Mouse (Mus musculus) kidney, embryonic 15.5 days (tissue): ENCODE data around the gene Vgll4. TPM values are rescaled to one million over a fixed set of nuclear protein-coding genes. Genes with fewer than 3 reads are reported as not detected.

Source experiments
- ATAC-seq: fragments of 200-750 bp; cut with Nextera tagmentation; replicated peaks from 2 replicates; pipeline ENCODE4 v1.8.0; 2017; ENCODE audit warnings: moderate TSS enrichment; ENCODE audit not compliant: low FRiP score
- H3K27ac ChIP-seq: fragments of 300-500 bp; sonication (generic); 2 replicates; pipeline ENCODE4 v1.5.1; 2015; ENCODE audit warnings: mild to moderate bottlenecking, inconsistent platforms
- H3K27me3 ChIP-seq: fragments of 300-500 bp; sonication (generic); 2 replicates; pipeline ENCODE4 v1.6.1; 2015; ENCODE audit warnings: inconsistent platforms
- H3K36me3 ChIP-seq: fragments of 300-500 bp; sonication (generic); 2 replicates; pipeline ENCODE4 v1.6.1; 2015; ENCODE audit warnings: inconsistent platforms
- H3K4me1 ChIP-seq: fragments of 300-500 bp; sonication (generic); 2 replicates; pipeline ENCODE4 v1.6.1; 2015; ENCODE audit warnings: inconsistent platforms
- H3K4me2 ChIP-seq: fragments of 300-500 bp; sonication (generic); 2 replicates; pipeline ENCODE4 v1.6.1; 2015; ENCODE audit warnings: moderate library complexity, mild to moderate bottlenecking, inconsistent platforms
- H3K4me3 ChIP-seq: fragments of 300-500 bp; sonication (generic); replicated peaks from 2 replicates; pipeline ENCODE4 v1.5.1; 2015; ENCODE audit warnings: mild to moderate bottlenecking, inconsistent platforms
- H3K9ac ChIP-seq: fragments of 300-500 bp; sonication (generic); 2 replicates; pipeline ENCODE4 v1.6.1; 2015; ENCODE audit warnings: mild to moderate bottlenecking, inconsistent platforms
- H3K9me3 ChIP-seq: fragments of 300-500 bp; sonication (generic); replicated peaks from 2 replicates; pipeline ENCODE4 v1.6.1; 2016; ENCODE audit warnings: inconsistent platforms
- WGBS: fragments of 180-500 bp; shearing (Covaris S2); methylation state at CpG from one replicate; pipeline ENCODE4 v1.1.7; 2015; ENCODE audit warnings: mixed read lengths; 5-methylcytosine and 5-hydroxymethylcytosine counted together
- polyA plus RNA-seq: library from polyadenylated mRNA; unstranded; fragments of >200 nt; fragmentation: Nextera tagmentation; extraction: Ambion mirVana; gene quantifications from 2 replicates; pipeline ENCODE4 v1.2.1, GENCODE M21; 2015

Gene Vgll4
- polyA plus RNA-seq, 1 experiment from 2014 or later = 110 TPM

DNA sequence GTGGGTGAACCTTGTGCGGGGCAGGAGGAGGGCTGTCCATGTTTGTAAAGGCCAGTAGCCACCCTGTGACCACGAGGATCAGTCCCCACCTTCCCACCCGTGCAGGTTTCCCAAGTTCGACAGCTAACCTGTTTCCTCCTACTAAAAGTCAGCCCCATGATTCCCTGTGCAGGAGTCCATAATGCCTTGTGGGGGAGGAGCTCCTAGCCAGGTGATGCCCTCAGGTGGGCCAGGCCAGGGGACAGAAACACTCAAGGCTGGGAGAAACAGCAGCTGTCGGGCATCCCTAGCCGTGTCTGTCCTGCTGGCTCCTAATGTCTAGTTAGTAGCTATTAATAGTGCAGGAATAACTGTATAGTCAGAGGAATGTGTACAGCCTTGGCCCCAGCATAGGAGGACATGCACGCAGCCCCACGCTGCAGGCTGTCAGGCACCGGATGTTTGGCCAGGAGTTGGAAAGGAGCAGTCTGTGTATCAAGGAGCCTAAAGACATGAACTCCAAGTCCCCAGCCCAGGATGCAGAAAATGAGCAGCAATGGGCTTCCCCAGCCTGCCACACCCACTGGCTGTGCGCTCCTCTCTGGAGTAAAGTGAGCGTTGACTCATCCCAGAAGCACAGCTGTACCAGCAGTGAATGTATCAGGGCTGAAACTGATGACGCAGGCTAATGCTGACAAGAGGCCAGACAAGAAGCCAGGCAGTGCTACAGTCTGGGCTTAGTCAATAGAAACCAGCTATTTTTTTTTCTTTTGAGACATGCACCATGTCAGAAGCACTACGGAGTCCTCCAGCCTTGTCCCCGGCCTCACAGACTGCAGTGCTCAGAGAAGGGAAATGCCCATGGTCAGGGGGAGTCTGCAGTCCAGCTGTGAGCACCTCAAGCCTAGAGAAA, 108.9 kb downstream of the Vgll4 start:
- H3K4me3 ChIP-seq = no peak overlapping the region
- peak overlapping the region; percentile 54 for H3K27ac ChIP-seq
- H3K4me2 ChIP-seq = no peak overlapping the region
- no peaks in the 10 kb centered on the region for H3K9me3 ChIP-seq
- ATAC-seq = no peak
- H3K27me3 ChIP-seq = no peaks in the 10 kb centered on the region
- H3K4me1 ChIP-seq = peaks cover 69% of the 10 kb centered on the region
- H3K36me3 ChIP-seq = peaks cover 56% of the 10 kb centered on the region
- 69% methylated on average over 14 of the region's 14 CpGs for WGBS
- H3K9ac ChIP-seq = no peak overlapping the region

DNA sequence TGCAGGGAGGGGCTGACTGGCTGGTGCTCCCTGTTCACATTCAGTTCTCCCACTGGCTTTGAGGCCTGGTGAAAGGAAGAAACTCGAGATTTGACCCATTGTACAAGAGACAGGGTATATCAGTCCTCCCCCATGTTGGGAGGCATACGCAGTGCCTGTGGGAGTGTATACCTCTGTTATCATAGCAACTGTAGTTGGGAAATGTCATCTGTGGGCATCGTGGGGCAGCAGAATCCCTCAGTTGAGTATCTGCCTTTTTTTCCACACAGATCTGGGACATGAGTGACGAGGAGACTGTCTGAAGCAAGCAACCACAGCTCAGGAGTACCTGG, 111.1 kb downstream of the Vgll4 start:
- H3K36me3 ChIP-seq = peaks cover 46% of the 10 kb centered on the region

DNA sequence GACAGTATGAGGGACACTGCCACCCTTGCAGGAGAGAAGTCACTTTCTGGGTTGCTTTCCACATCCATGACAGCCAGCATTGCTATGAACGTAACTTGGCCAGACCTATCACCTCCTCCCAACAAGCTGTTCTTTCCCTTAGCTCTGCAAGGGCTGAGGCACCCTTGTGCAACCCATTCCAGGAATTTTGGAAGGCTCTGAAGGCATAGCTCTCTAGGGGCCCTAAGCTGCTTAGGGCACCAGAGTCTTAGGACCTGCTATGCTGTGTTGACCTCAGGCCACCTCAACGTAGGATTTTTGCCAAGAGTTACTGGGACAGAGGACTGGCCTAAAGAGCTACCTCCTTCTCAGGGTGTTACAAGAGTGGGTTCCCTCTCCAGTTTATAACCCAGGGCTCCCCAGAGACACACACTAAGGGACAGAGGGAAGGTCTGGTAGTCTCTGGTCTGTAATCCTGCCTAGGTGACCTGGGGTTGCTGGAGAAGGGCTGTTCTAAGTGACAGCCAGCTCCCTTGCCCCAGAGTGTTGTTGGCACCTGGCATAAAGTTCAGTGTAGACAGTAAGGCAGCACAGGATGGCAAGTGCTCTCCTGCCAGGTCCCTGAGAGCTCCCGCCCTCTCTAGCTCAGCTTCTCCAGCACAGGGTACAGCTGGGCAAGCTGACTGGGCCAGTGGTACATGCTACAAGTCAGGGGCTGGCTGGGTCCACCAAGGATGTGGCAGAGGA, 111.6 kb downstream of the Vgll4 start:
- no peak overlapping the region for H3K4me2 ChIP-seq
- H3K9ac ChIP-seq = no peak overlapping the region
- peak overlapping the region; percentile 41; the same call in 1 of the 2 replicates for H3K27ac ChIP-seq
- no peaks in the 10 kb centered on the region for H3K9me3 ChIP-seq
- H3K4me1 ChIP-seq = peaks cover 85% of the 10 kb centered on the region
- 81% methylated on average over 3 of the region's 3 CpGs for WGBS
- H3K27me3 ChIP-seq = no peaks in the 10 kb centered on the region
- H3K4me3 ChIP-seq = no peak overlapping the region
- 0 out of 2 replicates have a peak, but pooled peaks have one; percentile 16 for ATAC-seq
- peaks cover 41% of the 10 kb centered on the region for H3K36me3 ChIP-seq

More for the DNA sequence above, 111.1 kb downstream of the Vgll4 start:
- Histone ChIP-seq H3K4me2 (no peak overlapping the region), H3K4me1 (peaks cover 82% of the 10 kb centered on the region), H3K27ac (peak overlapping the region; percentile 41; the same call in 1 of the 2 replicates), H3K9me3 (no peaks in the 10 kb centered on the region), H3K4me3 (no peak overlapping the region), H3K27me3 (no peaks in the 10 kb centered on the region), H3K9ac (no peak overlapping the region)
- WGBS = 53% methylated on average over 4 of the region's 4 CpGs
- ATAC-seq = 0 out of 2 replicates have a peak, but pooled peaks have one; percentile 3

DNA sequence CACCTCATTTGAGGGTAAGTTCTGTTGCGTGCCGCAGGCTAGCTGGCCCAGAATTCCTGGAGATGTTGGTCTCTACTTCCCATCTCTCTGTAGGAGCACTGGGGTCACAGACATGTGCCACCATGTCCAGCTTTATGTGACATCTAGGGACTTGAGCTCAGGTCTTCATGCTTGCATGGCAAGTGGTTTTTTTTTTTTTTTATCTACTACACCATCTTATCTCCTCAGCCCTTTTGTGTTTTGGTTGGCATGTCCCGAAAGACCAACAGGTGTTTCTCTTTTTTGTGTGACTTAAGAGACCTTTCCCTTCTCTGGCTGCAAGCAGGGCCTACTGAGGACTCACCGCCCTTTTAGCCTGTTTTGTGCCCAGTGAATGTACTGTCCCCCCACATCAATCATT, 113.3 kb downstream of the Vgll4 start:
- H3K9ac ChIP-seq = no peak overlapping the region
- no peaks in the 10 kb centered on the region for H3K27me3 ChIP-seq
- no peak for ATAC-seq
- no peak overlapping the region for H3K4me2 ChIP-seq
- peaks cover 94% of the 10 kb centered on the region for H3K4me1 ChIP-seq
- WGBS = 66% methylated on average over 4 of the region's 4 CpGs
- H3K4me3 ChIP-seq = no peak overlapping the region
- H3K36me3 ChIP-seq = peaks cover 24% of the 10 kb centered on the region
- H3K9me3 ChIP-seq = no peaks in the 10 kb centered on the region
- H3K27ac ChIP-seq = 0 out of 2 replicates have a peak overlapping the region, but pooled peaks have one; percentile 41

DNA sequence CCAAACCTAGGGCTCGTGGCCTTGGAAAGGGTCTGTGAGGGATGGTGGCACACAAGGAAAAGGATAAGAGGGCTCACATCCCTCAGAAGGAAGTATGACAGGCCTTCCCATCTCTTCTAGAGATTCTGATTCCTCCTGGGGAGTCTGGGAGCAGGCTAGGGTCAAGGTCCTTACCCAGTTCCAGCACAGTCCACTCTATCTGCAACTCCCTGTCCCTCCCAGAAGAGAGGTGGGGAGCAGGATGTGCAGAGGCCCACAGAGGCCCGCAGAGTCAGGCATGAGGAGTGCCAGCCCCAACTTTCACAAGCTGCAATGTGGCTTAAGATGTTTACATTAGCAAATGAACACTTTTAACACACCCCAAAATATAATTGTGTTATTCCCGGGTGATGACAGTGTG, 114.2 kb downstream of the Vgll4 start:
- peaks cover 15% of the 10 kb centered on the region for H3K36me3 ChIP-seq
- WGBS = 56% methylated on average over 3 of the region's 3 CpGs
- no peaks in the 10 kb centered on the region for H3K27me3 ChIP-seq
- ATAC-seq = no peak
- H3K4me3 ChIP-seq = no peak overlapping the region
- peaks cover 88% of the 10 kb centered on the region for H3K4me1 ChIP-seq
- no peak overlapping the region for H3K27ac ChIP-seq
- no peak overlapping the region for H3K9ac ChIP-seq
- no peaks in the 10 kb centered on the region for H3K9me3 ChIP-seq
- H3K4me2 ChIP-seq = no peak overlapping the region

DNA sequence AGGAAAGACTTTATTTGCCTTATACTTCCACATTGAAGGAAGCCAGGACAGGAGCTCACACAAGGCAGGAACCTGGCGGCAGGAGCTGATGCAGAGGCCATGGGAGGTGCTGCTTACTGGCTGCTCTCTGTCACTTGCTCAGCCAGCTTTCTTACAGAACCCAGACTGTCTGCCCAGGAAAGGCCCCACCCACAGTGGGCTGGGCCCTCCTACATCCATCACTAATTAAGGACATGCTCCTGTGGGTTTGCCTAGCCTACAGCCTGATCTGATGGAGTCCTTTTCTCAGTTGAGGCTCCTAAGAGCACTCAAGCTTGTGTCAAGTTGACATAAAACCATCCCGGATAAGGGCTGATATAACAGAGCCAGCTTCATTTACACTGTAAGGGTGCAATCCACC, 115.4 kb downstream of the Vgll4 start:
- peaks cover 80% of the 10 kb centered on the region for H3K4me1 ChIP-seq
- 19% methylated on average over 2 of the region's 2 CpGs for WGBS
- peaks cover 10% of the 10 kb centered on the region for H3K36me3 ChIP-seq
- peak overlapping the region; percentile 60 for H3K27ac ChIP-seq
- no peaks in the 10 kb centered on the region for H3K9me3 ChIP-seq
- H3K4me2 ChIP-seq = no peak overlapping the region
- H3K4me3 ChIP-seq = no peak overlapping the region
- peak; percentile 74 for ATAC-seq
- no peaks in the 10 kb centered on the region for H3K27me3 ChIP-seq
- H3K9ac ChIP-seq = no peak overlapping the region

DNA sequence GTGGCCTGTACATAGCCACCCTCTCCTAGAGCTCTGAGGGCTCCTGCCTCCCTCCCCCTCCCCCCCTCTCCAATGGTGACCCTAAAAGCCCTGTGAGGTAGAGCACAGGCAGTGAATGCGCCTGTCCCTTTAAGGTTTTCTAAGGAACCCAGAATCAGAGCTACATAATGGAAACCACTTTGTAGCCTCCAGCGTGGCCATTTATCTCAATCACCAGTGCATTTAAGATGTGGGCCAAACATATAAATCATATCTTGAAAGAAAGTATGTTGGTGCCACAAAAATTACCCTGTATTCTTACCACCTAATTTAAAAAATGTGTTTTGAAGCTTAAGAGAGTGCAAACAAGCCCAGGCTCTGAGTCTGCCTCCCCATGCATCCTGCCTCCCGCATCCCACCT, 117.1 kb downstream of the Vgll4 start:
- no peak overlapping the region for H3K27ac ChIP-seq
- no peaks in the 10 kb centered on the region for H3K9me3 ChIP-seq
- ATAC-seq = no peak
- no peaks in the 10 kb centered on the region for H3K36me3 ChIP-seq
- H3K4me2 ChIP-seq = no peak overlapping the region
- no peak overlapping the region for H3K9ac ChIP-seq
- no peak overlapping the region for H3K4me3 ChIP-seq
- H3K4me1 ChIP-seq = peaks cover 75% of the 10 kb centered on the region
- WGBS = 46% methylated on average over 3 of the region's 3 CpGs
- H3K27me3 ChIP-seq = no peaks in the 10 kb centered on the region

DNA sequence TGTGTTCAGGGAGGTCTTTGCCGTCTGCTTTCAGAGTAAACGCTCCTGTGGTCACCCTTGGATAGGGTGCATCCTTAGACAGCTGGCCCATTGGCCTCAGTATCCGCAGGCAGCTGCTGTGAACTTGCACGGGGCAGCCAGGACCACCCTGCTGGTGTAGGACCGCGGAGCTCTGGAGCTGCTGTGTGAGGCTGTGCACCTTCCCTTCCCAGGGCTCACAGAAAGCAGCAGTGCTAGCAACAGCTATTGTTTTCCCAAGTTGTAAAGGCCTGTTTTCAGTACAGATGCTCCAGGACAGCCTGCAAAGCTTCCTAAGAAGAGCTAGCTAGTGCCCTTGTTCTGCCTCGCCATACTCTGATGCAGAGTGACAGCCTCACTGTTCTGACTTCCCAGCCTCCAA, 118.1 kb downstream of the Vgll4 start:
- H3K9me3 ChIP-seq = no peaks in the 10 kb centered on the region
- H3K36me3 ChIP-seq = no peaks in the 10 kb centered on the region
- ATAC-seq = no peak
- WGBS = 57% methylated on average over 7 of the region's 7 CpGs
- no peaks in the 10 kb centered on the region for H3K27me3 ChIP-seq
- no peak overlapping the region for H3K4me2 ChIP-seq
- H3K4me1 ChIP-seq = peaks cover 73% of the 10 kb centered on the region
- no peak overlapping the region for H3K27ac ChIP-seq
- no peak overlapping the region for H3K4me3 ChIP-seq
- no peak overlapping the region for H3K9ac ChIP-seq

DNA sequence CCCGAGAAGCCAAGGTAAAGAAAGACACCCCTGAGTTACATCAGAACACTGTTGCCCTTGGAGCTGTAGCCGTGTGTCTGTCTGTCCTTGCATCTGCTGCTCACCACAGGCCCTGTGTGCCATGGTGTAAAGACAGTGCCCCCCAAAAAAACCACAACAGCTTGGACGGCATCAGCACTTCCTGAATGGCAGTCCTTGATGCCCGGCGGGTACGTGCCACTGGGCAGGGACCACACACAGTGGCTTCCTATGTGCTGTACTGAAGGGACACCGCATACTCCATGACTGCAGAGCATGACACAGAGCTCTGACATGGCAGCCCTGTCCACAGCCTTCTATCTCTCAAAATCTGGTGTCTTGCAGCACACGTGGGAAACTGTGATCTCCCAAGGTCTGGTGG, 120.0 kb downstream of the Vgll4 start:
- H3K27me3 ChIP-seq = no peaks in the 10 kb centered on the region
- H3K9me3 ChIP-seq = no peaks in the 10 kb centered on the region
- no peak overlapping the region for H3K4me3 ChIP-seq
- 89% methylated on average over 8 of the region's 8 CpGs for WGBS
- no peak overlapping the region for H3K27ac ChIP-seq
- H3K4me2 ChIP-seq = no peak overlapping the region
- H3K4me1 ChIP-seq = peaks cover 66% of the 10 kb centered on the region
- H3K9ac ChIP-seq = no peak overlapping the region
- no peak for ATAC-seq
- H3K36me3 ChIP-seq = no peaks in the 10 kb centered on the region

DNA sequence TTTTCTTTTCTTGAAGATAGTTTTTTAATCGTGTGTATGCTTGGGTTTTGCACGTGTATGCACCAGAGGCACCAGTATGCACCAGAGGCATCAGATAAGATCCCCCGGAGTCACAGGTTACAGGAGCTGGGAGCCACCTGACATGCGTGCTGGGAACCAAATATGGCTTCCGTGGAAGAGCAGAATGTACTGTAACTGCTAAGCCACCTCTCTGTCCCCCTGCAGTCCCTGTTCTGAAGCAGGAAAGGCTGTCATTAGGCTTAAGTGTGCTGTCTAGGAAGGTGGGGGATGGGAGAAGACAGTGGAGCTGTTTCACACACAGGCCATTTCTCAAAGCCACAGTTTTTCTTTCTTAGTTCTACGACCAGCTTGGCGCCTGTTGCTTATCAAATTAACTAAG, 121.0 kb downstream of the Vgll4 start:
- Histone ChIP-seq H3K4me3 (no peak overlapping the region), H3K9me3 (no peaks in the 10 kb centered on the region), H3K4me1 (peaks cover 56% of the 10 kb centered on the region), H3K4me2 (no peak overlapping the region), H3K36me3 (no peaks in the 10 kb centered on the region), H3K27me3 (no peaks in the 10 kb centered on the region), H3K27ac (0 out of 2 replicates have a peak overlapping the region, but pooled peaks have one; percentile 4), H3K9ac (no peak overlapping the region)
- no peak for ATAC-seq
- 55% methylated on average over 7 of the region's 7 CpGs for WGBS

DNA sequence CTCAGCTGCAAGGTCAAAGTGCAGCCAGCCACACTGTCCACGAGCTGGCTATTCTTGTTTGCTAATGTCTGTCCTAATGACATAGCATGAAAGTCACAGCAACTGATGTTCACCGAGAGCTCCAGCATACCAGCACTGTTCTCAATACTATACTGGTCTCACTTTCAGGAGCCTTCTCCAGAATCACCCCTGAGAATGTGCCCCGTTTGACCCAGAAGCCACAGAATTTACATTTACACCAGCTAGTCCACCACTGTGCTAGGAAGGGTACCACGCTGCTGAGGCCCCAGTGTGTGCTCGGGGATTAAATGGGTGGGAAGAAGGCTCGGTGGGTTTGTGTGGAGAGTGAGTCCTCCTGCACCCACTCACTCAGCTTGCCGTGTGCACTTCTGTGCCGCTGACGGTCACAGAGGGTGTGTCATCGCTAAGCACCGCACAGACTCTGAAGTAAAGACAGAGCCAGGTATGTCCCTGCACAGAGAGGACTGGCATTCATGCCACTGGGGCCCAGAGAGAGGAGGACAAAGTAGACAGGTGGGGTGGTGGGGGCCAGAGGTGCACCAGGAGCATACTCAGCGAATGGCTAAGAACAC, 122.1 kb downstream of the Vgll4 start:
- H3K4me3 ChIP-seq = no peak overlapping the region
- H3K36me3 ChIP-seq = no peaks in the 10 kb centered on the region
- no peaks in the 10 kb centered on the region for H3K27me3 ChIP-seq
- 0 out of 2 replicates have a peak, but pooled peaks cover 3% of the 10 kb centered on the region for H3K9me3 ChIP-seq
- WGBS = 78% methylated on average over 12 of the region's 12 CpGs
- H3K4me1 ChIP-seq = peaks cover 47% of the 10 kb centered on the region
- no peak overlapping the region for H3K9ac ChIP-seq
- no peak; the same call in 1 of the 2 replicates for ATAC-seq
- no peak overlapping the region for H3K4me2 ChIP-seq
- H3K27ac ChIP-seq = no peak overlapping the region
